Mouse (Mus musculus) liver, embryonic 14.5 days (tissue): ENCODE measurements around the gene Cdca3. TPM values are rescaled to one million over a fixed set of nuclear protein-coding genes. Genes with fewer than 3 reads are reported as not detected.
A peak's percentile ranks its signal among the peaks of the same experiment; 100 is the strongest.
"Not testable (repeated sequence)": the region's sequence is repeated elsewhere in the genome, so short reads cannot be mapped to it uniquely, and the experiment has no call there.

ENCODE experiments used
- ATAC-seq: fragments of 200-750 bp; cut with Nextera tagmentation; 2 replicates; pipeline ENCODE4 v1.8.0; 2017; ENCODE audit warnings: moderate number of reproducible peaks, mild to moderate bottlenecking, moderate library complexity; ENCODE audit not compliant: insufficient read depth
- DNase-seq, 3 experiments: peaks; one replicate each; pipeline ENCODE4 v3.0.0-alpha.2; 2012 to 2013; ENCODE audit warnings: low read depth in 3 of 3, low spot score in 3 of 3
- H3K27ac ChIP-seq: fragments of 300-500 bp; sonication (generic); 2 replicates; pipeline ENCODE4 v1.5.1; 2014; ENCODE audit warnings: moderate library complexity, mild to moderate bottlenecking, control low read depth, inconsistent platforms
- H3K27me3 ChIP-seq: fragments of 300-500 bp; sonication (generic); 2 replicates; pipeline ENCODE4 v1.6.1; 2014; ENCODE audit warnings: mild to moderate bottlenecking, low read length, moderate library complexity; ENCODE audit not compliant: control insufficient read depth, insufficient read depth
- H3K36me3 ChIP-seq: fragments of 300-500 bp; sonication (generic); replicated peaks from 2 replicates; pipeline ENCODE4 v1.6.1; 2014; ENCODE audit warnings: low read depth; ENCODE audit not compliant: control insufficient read depth, insufficient read depth
- H3K4me1 ChIP-seq, 2 experiments: fragments of 200-500 bp in 1 of 2; fragments of 300-500 bp in 1 of 2; sonication (generic) in 1 of 2; replicated peaks; 2 replicates each; pipeline ENCODE4 v1.6.1; 2012 to 2014; ENCODE audit warnings: antibody characterized with exemption in 1 of 2, inconsistent platforms in 1 of 2, low read length in 1 of 2; ENCODE audit not compliant: control insufficient read depth in 2 of 2, insufficient read depth in 2 of 2
- H3K4me2 ChIP-seq: fragments of 300-500 bp; sonication (generic); 2 replicates; pipeline ENCODE4 v1.6.1; 2014; ENCODE audit warnings: low read depth, mild to moderate bottlenecking, control low read depth, moderate library complexity
- H3K4me3 ChIP-seq, 2 experiments: fragments of 200-500 bp in 1 of 2; fragments of 300-500 bp in 1 of 2; sonication (generic) in 1 of 2; 2 replicates each; pipeline ENCODE4 v1.5.1; 2012 to 2014; ENCODE audit warnings: low read depth in 2 of 2, low read length in 2 of 2, mild to moderate bottlenecking in 2 of 2, control low read depth in 1 of 2, inconsistent platforms in 1 of 2, moderate library complexity in 1 of 2; ENCODE audit not compliant: insufficient read depth in 1 of 2
- H3K9ac ChIP-seq: fragments of 300-500 bp; sonication (generic); replicated peaks from 2 replicates; pipeline ENCODE4 v1.6.1; 2014; ENCODE audit warnings: mild to moderate bottlenecking, control low read depth, moderate library complexity
- H3K9me3 ChIP-seq: fragments of 300-500 bp; sonication (generic); 2 replicates; pipeline ENCODE4 v1.6.1; 2016; ENCODE audit warnings: low read length, mixed read lengths; ENCODE audit not compliant: control insufficient read depth
- CTCF ChIP-seq: IDR thresholded peaks from 2 replicates; pipeline ENCODE4 v1.5.1; 2016; ENCODE audit warnings: antibody characterized with exemption, low read depth, control low read depth
- EP300 ChIP-seq: IDR thresholded peaks from 2 replicates; pipeline ENCODE4 v1.6.1; 2016; ENCODE audit warnings: antibody characterized with exemption, low read depth
- WGBS: fragments of 180-500 bp; shearing (Covaris S2); extraction: QIAGEN DNeasy Blood & Tissue Kit; methylation state at CpG from one replicate; pipeline ENCODE4 v1.1.7; 2014; ENCODE audit not compliant: insufficient replicate concordance; 5-methylcytosine and 5-hydroxymethylcytosine counted together
- polyA plus RNA-seq, 2 experiments: library from polyadenylated mRNA; depleted of rRNA in 1 of 2; stranded (reverse) in 1 of 2; unstranded in 1 of 2; fragments of >200 nt; fragmentation: Nextera tagmentation in 1 of 2; extraction: Ambion mirVana in 1 of 2; gene quantifications; 2 replicates each; pipeline versions ENCODE4 v1.2.1 to v1.2.3; 2012 to 2014

Gene Cdca3
- polyA plus RNA-seq, 2 experiments: 147 to 206 TPM

- no peak overlapping the region for H3K4me3 ChIP-seq
- H3K9ac ChIP-seq: no peak overlapping the region
- DNase-seq (no peak), ATAC-seq (no peak)
- no peaks in the 10 kb centered on the region for H3K36me3 ChIP-seq
- WGBS: 83% methylated on average over 4 of the region's 4 CpGs
- no peak overlapping the region for H3K4me2 ChIP-seq
- no peaks in the 10 kb centered on the region for H3K9me3 ChIP-seq
- no peaks in the 10 kb centered on the region for H3K27me3 ChIP-seq
- H3K27ac ChIP-seq: no peak overlapping the region
- H3K4me1 ChIP-seq: peaks cover 0 to 8% of the 10 kb centered on the region in 2 experiments; a peak in 2 of 4 replicates
- TF ChIP-seq EP300: no peak
- TF ChIP-seq CTCF: no peak
These were observed 33.6 kb upstream of the Cdca3 start for GRCm38 (mm10) chr6:124795781-124796180.

- H3K27me3 ChIP-seq: no peaks in the 10 kb centered on the region
- no peak for DNase-seq
- H3K4me1 ChIP-seq: peaks cover 0 to 8% of the 10 kb centered on the region in 2 experiments; a peak in 2 of 4 replicates
- H3K4me2 ChIP-seq: no peak overlapping the region
- H3K9me3 ChIP-seq: no peaks in the 10 kb centered on the region
- no peaks in the 10 kb centered on the region for H3K36me3 ChIP-seq
- ATAC-seq: no peak; the same call in 1 of the 2 replicates
- no peak overlapping the region for H3K4me3 ChIP-seq
- no peak overlapping the region for H3K27ac ChIP-seq
- 64% methylated on average over 2 of the region's 2 CpGs for WGBS
- TF ChIP-seq CTCF: no peak
- TF ChIP-seq EP300: no peak
- no peak overlapping the region for H3K9ac ChIP-seq
These were observed 33.1 kb upstream of the Cdca3 start for GRCm38 (mm10) chr6:124796200-124796599.

GRCm38 (mm10) chr6:124802400-124802799 is 26.9 kb upstream of the Cdca3 start:
- H3K36me3 ChIP-seq, H3K9ac ChIP-seq, DNase-seq, H3K9me3 ChIP-seq, H3K27ac ChIP-seq, H3K27me3 ChIP-seq: not testable (repeated sequence)
- Histone ChIP-seq H3K4me3 (peak overlapping the region; percentile 26 to 50), H3K4me2 (peak overlapping the region; percentile 53), H3K4me1 (peaks cover 18 to 20% of the 10 kb centered on the region in 2 experiments)
- WGBS: 9% methylated on average over 4 of the region's 9 CpGs
- peak; percentile 25 for ATAC-seq

GRCm38 (mm10) chr6:124803061-124803460 is 26.3 kb upstream of the Cdca3 start:
- H3K27ac ChIP-seq: no peak overlapping the region
- H3K36me3 ChIP-seq: no peaks in the 10 kb centered on the region
- no peaks in the 10 kb centered on the region for H3K9me3 ChIP-seq
- no peak overlapping the region for H3K9ac ChIP-seq
- ATAC-seq (no peak), DNase-seq (no peak)
- no peak overlapping the region for H3K4me3 ChIP-seq
- no peaks in the 10 kb centered on the region for H3K27me3 ChIP-seq
- TF ChIP-seq EP300 (no peak), CTCF (peak; percentile 6; the same call in 1 of the 2 replicates)
- peaks cover 21% of the 10 kb centered on the region in 2 experiments for H3K4me1 ChIP-seq
- 67% methylated on average over 3 of the region's 3 CpGs for WGBS
- H3K4me2 ChIP-seq: no peak overlapping the region

GRCm38 (mm10) chr6:124803691-124804090 is 25.7 kb upstream of the Cdca3 start:
- H3K36me3 ChIP-seq, H3K27ac ChIP-seq, H3K4me2 ChIP-seq, H3K27me3 ChIP-seq, H3K9ac ChIP-seq, H3K4me3 ChIP-seq, H3K9me3 ChIP-seq, ATAC-seq, DNase-seq: not testable (repeated sequence)
- WGBS: 83% methylated on average over 4 of the region's 4 CpGs
- peaks cover 23 to 24% of the 10 kb centered on the region in 2 experiments for H3K4me1 ChIP-seq
